Mouse (Mus musculus) C2C12 (cell line): ENCODE measurements around the gene Slc2a12. TPM values are rescaled to one million over a fixed set of nuclear protein-coding genes. Genes with fewer than 3 reads are reported as not detected.
A peak's percentile ranks its signal among the peaks of the same experiment; 100 is the strongest.

ENCODE experiments used
- H3K27me3 ChIP-seq: one replicate; pipeline ENCODE4 v1.6.1; 2011; ENCODE audit not compliant: control insufficient read depth, insufficient read depth, insufficient read length
- H3K36me3 ChIP-seq: one replicate; pipeline ENCODE4 v1.6.1; 2011; ENCODE audit not compliant: control insufficient read depth, insufficient read depth
- H3K4me3 ChIP-seq: one replicate; pipeline ENCODE4 v1.5.1; 2011; ENCODE audit warnings: mild to moderate bottlenecking, control low read depth; ENCODE audit not compliant: poor library complexity, insufficient read depth, severe bottlenecking
- H3K79me2 ChIP-seq: one replicate; pipeline ENCODE4 v1.6.1; 2011; ENCODE audit not compliant: control insufficient read depth, insufficient read depth
- H3K79me3 ChIP-seq: one replicate; pipeline ENCODE4 v1.6.1; 2011; ENCODE audit warnings: low read depth, control low read depth
- H3ac ChIP-seq: one replicate; pipeline ENCODE3; 2011; ENCODE audit warnings: low read depth; ENCODE audit not compliant: control insufficient read depth, insufficient read length
- CEBPB ChIP-seq: IDR thresholded peaks from one replicate; pipeline ENCODE4 v1.6.1; 2011; ENCODE audit warnings: low read depth, mild to moderate bottlenecking, control low read depth, moderate library complexity
- CTCF ChIP-seq: IDR thresholded peaks from one replicate; pipeline ENCODE4 v1.5.1; 2011; ENCODE audit not compliant: control insufficient read depth, insufficient read depth, insufficient read length
- FOSL1 ChIP-seq: IDR thresholded peaks from one replicate; pipeline ENCODE4 v1.8.0; 2011; ENCODE audit warnings: mild to moderate bottlenecking, low read length; ENCODE audit not compliant: poor library complexity, insufficient read depth, severe bottlenecking
- MAX ChIP-seq: IDR thresholded peaks from one replicate; pipeline ENCODE4 v1.6.1; 2011; ENCODE audit warnings: mild to moderate bottlenecking, control low read depth
- MYOD1 ChIP-seq: IDR thresholded peaks from one replicate; pipeline ENCODE4 v1.6.1; 2011; ENCODE audit warnings: low read depth; ENCODE audit not compliant: control insufficient read depth, insufficient read length
- MYOG ChIP-seq: IDR thresholded peaks from one replicate; pipeline ENCODE4 v1.6.1; 2011; ENCODE audit not compliant: control insufficient read depth, insufficient read length; ENCODE audit errors: extremely low read depth
- USF1 ChIP-seq: IDR thresholded peaks from one replicate; pipeline ENCODE4 v1.6.1; 2011; ENCODE audit warnings: low read depth, mild to moderate bottlenecking, control low read depth, moderate library complexity
- microRNA-seq: library from miRNA; unstranded; fragments of <30 nt; microRNA quantifications from one replicate; pipeline ENCODE4, GENCODE M21; 2019; ENCODE audit warnings: borderline microRNAs expressed
- polyA plus RNA-seq: library from polyadenylated mRNA; unstranded; fragments of >200 nt; fragmentation: generic; extraction: Trizol; gene quantifications from one replicate; pipeline ENCODE4 v1.2.1, GENCODE M21; 2012; ENCODE audit warnings: missing spikeins

The Slc2a12 gene
- polyA plus RNA-seq, 1 experiment: not detected

DNA sequence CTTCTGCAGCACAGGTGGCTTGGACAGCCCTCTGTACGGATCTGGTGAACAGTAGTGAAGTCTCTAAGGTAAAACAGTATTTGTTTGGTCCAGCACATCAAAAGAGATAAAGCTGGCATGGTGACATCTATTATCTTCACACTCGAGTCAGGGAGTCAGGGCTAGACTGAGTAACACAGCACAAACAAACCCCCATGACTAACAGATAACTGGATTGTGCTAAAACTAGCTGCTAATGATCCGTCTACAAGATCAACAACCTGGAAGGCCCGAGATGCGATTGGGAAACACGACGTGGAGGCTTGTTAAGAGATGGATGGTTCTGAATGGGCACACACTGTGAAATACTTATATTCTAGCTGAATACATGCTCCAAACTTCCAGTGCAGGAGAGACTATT, 101.1 kb downstream of the Slc2a12 start:
- no peaks in the 10 kb centered on the region for H3K79me2 ChIP-seq
- H3K36me3 ChIP-seq: no peaks in the 10 kb centered on the region
- no peak overlapping the region for H3K4me3 ChIP-seq
- no peaks in the 10 kb centered on the region for H3K79me3 ChIP-seq
- peaks cover 31% of the 10 kb centered on the region for H3K27me3 ChIP-seq
- TF ChIP-seq CEBPB (no peak), MAX (no peak), MYOD1 (no peak), FOSL1 (no peak), USF1 (no peak), MYOG (no peak), CTCF (no peak)
- H3ac ChIP-seq: no peak overlapping the region

DNA sequence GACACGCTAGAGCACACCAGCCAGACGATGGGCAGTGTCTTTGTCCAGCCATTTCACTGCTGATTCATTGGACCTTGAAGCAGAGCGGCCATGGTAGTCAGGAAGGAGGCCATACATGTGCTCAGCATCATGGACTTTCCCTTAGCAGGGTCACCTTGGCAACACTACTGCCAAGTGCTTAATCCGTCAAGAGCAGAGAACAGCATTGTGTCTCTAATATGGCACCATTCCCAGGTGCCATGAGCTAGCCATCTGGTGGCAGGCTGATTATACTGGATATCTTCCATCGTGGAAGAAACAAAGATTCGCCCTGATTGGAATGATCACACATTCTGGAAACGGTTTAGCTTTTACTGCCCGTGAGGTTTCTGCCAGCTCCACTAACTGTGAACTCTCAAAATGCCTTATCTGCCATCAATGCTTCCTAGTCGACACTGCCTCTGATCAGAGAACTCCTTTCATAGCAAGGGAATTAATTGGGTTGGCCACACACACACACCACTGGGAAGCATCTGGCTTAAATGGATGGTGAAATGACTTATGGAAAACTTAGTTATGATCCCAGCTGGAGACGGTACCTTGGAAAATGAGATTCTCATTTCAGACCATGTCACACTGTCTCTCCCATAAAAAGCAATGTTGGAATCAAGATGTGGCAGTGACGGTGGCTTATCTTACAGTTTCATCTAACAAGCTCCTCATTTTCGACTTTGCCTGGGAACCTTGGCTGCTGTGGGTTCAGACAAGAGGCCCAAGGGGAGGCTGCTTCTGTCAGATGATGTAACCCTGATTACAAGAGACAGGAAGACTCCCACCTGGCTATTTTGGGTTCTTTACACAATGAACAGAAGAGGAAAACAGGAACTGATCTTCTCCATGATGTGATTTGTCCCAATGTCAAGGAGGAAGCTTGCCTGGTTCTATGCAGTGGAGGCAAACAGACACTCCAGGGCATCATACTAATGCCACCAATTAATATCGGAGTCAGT, 101.8 kb downstream of the Slc2a12 start:
- Histone ChIP-seq H3K79me2 (no peaks in the 10 kb centered on the region), H3K79me3 (no peaks in the 10 kb centered on the region), H3K4me3 (no peak overlapping the region), H3ac (no peak overlapping the region), H3K27me3 (peaks cover 31% of the 10 kb centered on the region), H3K36me3 (no peaks in the 10 kb centered on the region)
- TF ChIP-seq MAX (no peak), CTCF (no peak), FOSL1 (no peak), CEBPB (no peak)

DNA sequence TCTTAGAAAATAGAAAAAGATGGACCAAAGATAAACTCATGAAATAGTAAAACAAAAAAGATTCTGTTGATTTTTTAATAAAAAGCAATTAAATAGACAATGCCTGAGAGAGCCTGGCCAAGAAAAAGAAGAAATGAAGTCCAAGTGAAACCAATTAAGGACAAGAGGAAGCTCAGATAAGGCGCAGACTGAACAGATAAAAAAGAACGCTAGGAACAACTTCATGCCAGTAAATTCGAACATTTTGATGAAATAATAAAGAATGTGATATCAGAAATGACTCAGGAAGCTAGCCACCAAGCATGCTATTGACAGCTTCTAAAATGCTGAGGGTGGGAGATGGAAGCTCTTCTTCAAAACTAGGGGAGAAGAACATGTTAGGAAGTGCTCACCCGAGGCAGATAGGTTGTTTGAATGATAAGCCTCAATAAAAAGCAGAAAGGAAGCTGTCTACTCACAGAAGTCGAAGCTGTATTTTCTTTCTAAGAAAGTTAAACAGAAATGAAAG, 106.4 kb downstream of the Slc2a12 start:
- Histone ChIP-seq H3K27me3 (peaks cover 25% of the 10 kb centered on the region), H3K36me3 (no peaks in the 10 kb centered on the region), H3K79me2 (no peaks in the 10 kb centered on the region), H3K79me3 (no peaks in the 10 kb centered on the region), H3K4me3 (no peak overlapping the region), H3ac (no peak overlapping the region)
- TF ChIP-seq CEBPB (no peak), MYOG (no peak), MAX (no peak)

Small RNA genes within 50 kb of the gene (microRNA-seq; reads per million reads assigned to microRNA genes)
- gene Mir7663: 1.2 reads per million, percentile 26 among the genes with 10 or more reads in this experiment

Other genes with a start within 250 kb of the Slc2a12 start
- gene Tbpl1, start 86.9 kb downstream of the Slc2a12 start, polyA plus RNA-seq: 35.9 TPM
- not detected for gene Tcf21, start 175.2 kb downstream of the Slc2a12 start, polyA plus RNA-seq